Mouse (Mus musculus) liver, embryonic 13.5 days (tissue): Measurements from ENCODE around the gene Fam71b. TPM values are rescaled to one million over a fixed set of nuclear protein-coding genes. Genes with fewer than 3 reads are reported as not detected.
"Not testable (repeated sequence)": the region's sequence is repeated elsewhere in the genome, so short reads cannot be mapped to it uniquely, and the experiment has no call there.

ENCODE experiments used
- ATAC-seq: fragments of 200-750 bp; cut with Nextera tagmentation; 2 replicates; pipeline ENCODE4 v1.8.0; 2017; ENCODE audit warnings: low read depth, mild to moderate bottlenecking, moderate number of reproducible peaks, moderate library complexity
- DNase-seq: peaks from one replicate; pipeline ENCODE4 v3.0.0; 2022
- H3K27ac ChIP-seq: fragments of 300-500 bp; sonication (generic); 2 replicates; pipeline ENCODE4 v1.5.1; 2015; ENCODE audit warnings: moderate library complexity, mild to moderate bottlenecking, inconsistent platforms
- H3K27me3 ChIP-seq: fragments of 300-500 bp; sonication (generic); 2 replicates; pipeline ENCODE4 v1.6.1; 2015; ENCODE audit warnings: mild to moderate bottlenecking, inconsistent platforms
- H3K36me3 ChIP-seq: fragments of 300-500 bp; sonication (generic); 2 replicates; pipeline ENCODE4 v1.6.1; 2015; ENCODE audit warnings: mild to moderate bottlenecking, inconsistent platforms
- H3K4me1 ChIP-seq: fragments of 300-500 bp; sonication (generic); replicated peaks from 2 replicates; pipeline ENCODE4 v1.6.1; 2015; ENCODE audit warnings: inconsistent platforms
- H3K4me2 ChIP-seq: fragments of 300-500 bp; sonication (generic); 2 replicates; pipeline ENCODE4 v1.6.1; 2015; ENCODE audit warnings: inconsistent platforms, mild to moderate bottlenecking, moderate library complexity
- H3K4me3 ChIP-seq: fragments of 300-500 bp; sonication (generic); replicated peaks from 2 replicates; pipeline ENCODE4 v1.5.1; 2015; ENCODE audit warnings: mild to moderate bottlenecking, inconsistent platforms
- H3K9ac ChIP-seq: fragments of 300-500 bp; sonication (generic); 2 replicates; pipeline ENCODE4 v1.6.1; 2015; ENCODE audit warnings: mild to moderate bottlenecking, inconsistent platforms
- H3K9me3 ChIP-seq: fragments of 300-500 bp; sonication (generic); replicated peaks from 2 replicates; pipeline ENCODE4 v1.6.1; 2016; ENCODE audit warnings: inconsistent platforms
- WGBS: fragments of 180-500 bp; shearing (Covaris S2); methylation state at CpG from one replicate; pipeline ENCODE4 v1.1.7; 2015; ENCODE audit not compliant: insufficient replicate concordance; 5-methylcytosine and 5-hydroxymethylcytosine counted together
- polyA plus RNA-seq: library from polyadenylated mRNA; unstranded; fragments of >200 nt; fragmentation: Nextera tagmentation; extraction: Ambion mirVana; gene quantifications from 2 replicates; pipeline ENCODE4 v1.2.1, GENCODE M21; 2015

Fam71b gene
- polyA plus RNA-seq, 1 experiment from 2014 or later: not detected

DNA sequence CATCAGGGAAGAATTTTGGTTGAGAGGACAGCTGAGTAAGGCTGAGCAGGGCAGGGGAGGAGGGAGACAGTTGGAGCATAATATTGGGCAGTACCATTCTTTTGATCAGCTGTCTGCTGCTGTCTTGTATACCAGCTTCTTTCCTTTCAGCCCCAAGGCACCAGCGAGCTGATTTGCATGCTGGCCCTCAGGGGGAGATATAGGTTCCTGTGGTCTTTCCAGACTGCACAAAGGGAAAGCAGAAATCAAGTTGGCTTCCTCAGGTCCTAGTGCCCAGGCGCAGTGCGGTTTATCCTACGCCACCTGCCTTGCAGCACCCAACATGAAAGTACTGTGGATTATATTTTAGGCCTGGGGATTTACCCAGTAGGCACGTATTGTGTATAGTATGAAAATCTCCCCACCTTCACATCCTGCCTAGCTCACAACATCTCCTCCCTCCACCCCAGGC, 2.6 kb downstream of the Fam71b start:
- 47% methylated on average over 5 of the region's 5 CpGs for WGBS
- 0 out of 2 replicates have a peak overlapping the region, but pooled peaks have one; percentile 13 for H3K9ac ChIP-seq

DNA sequence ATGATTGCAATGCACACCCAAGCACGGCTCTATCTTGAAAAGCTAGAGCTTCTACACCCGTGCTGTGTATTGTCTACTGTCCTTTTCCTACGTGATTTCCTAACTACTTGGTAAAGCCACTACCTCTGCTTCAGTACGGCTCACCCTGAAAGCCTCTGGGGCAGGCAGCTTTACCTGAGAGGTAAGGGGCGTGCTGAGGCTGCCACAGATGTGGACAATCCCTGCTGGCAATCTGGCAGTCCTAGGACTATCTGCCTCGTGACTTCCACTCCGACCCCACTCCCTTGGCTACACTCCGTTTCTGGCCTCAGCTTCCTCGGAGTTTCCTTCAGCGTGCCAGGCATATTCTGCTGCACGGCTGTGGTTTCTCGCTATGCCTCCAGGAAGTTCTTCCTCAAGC, 5.2 kb downstream of the Fam71b start:
- H3K27ac ChIP-seq: no peak overlapping the region
- ATAC-seq (no peak), DNase-seq (no peak)
- no peaks in the 10 kb centered on the region for H3K36me3 ChIP-seq
- peaks cover 30% of the 10 kb centered on the region for H3K4me1 ChIP-seq
- no peak overlapping the region for H3K9ac ChIP-seq
- H3K27me3 ChIP-seq: no peaks in the 10 kb centered on the region
- WGBS: 54% methylated on average over 12 of the region's 12 CpGs
- no peak overlapping the region for H3K4me3 ChIP-seq
- no peaks in the 10 kb centered on the region for H3K9me3 ChIP-seq
- H3K4me2 ChIP-seq: no peak overlapping the region

More for the DNA sequence above, 2.6 kb downstream of the Fam71b start:
- peak overlapping the region; percentile 7; the same call in 1 of the 2 replicates for H3K4me2 ChIP-seq
- no peak overlapping the region for H3K4me3 ChIP-seq
- ATAC-seq (peak; percentile 36; the same call in 1 of the 2 replicates), DNase-seq (no peak)
- no peaks in the 10 kb centered on the region for H3K27me3 ChIP-seq
- H3K27ac ChIP-seq: no peak overlapping the region; the same call in 1 of the 2 replicates
- no peaks in the 10 kb centered on the region for H3K36me3 ChIP-seq
- peaks cover 38% of the 10 kb centered on the region for H3K4me1 ChIP-seq
- H3K9me3 ChIP-seq: no peaks in the 10 kb centered on the region

GRCm38 (mm10) chr11:46404986-46405385, 8.6 kb downstream of the Fam71b start:
- no peak for DNase-seq
- no peaks in the 10 kb centered on the region for H3K36me3 ChIP-seq
- no peak for ATAC-seq
- H3K27me3 ChIP-seq: no peaks in the 10 kb centered on the region
- WGBS: 81% methylated on average over 16 of the region's 16 CpGs
- H3K4me1 ChIP-seq: peaks cover 4% of the 10 kb centered on the region; the same call in 1 of the 2 replicates
- H3K4me2 ChIP-seq: no peak overlapping the region
- H3K4me3 ChIP-seq: no peak overlapping the region
- H3K9me3 ChIP-seq: no peaks in the 10 kb centered on the region
- no peak overlapping the region for H3K27ac ChIP-seq
- H3K9ac ChIP-seq: no peak overlapping the region

- Histone ChIP-seq H3K36me3 (no peaks in the 10 kb centered on the region), H3K9me3 (no peaks in the 10 kb centered on the region), H3K4me1 (peaks cover under 1% of the 10 kb centered on the region; the same call in 1 of the 2 replicates), H3K4me3 (no peak overlapping the region), H3K27ac (no peak overlapping the region), H3K9ac (no peak overlapping the region), H3K4me2 (no peak overlapping the region), H3K27me3 (no peaks in the 10 kb centered on the region)
- ATAC-seq (no peak), DNase-seq (no peak)
- 41% methylated on average over 10 of the region's 10 CpGs for WGBS
Observed at GRCm38 (mm10) chr11:46406721-46407120, 10.4 kb downstream of the Fam71b start.

GRCm38 (mm10) chr11:46410018-46410563, 13.7 kb downstream of the Fam71b start:
- no peaks in the 10 kb centered on the region for H3K4me1 ChIP-seq
- no peaks in the 10 kb centered on the region for H3K36me3 ChIP-seq
- no peaks in the 10 kb centered on the region for H3K27me3 ChIP-seq
- ATAC-seq (no peak), DNase-seq (no peak)
- H3K9me3 ChIP-seq: no peaks in the 10 kb centered on the region
- H3K4me3 ChIP-seq: no peak overlapping the region
- H3K4me2 ChIP-seq: no peak overlapping the region
- H3K27ac ChIP-seq: no peak overlapping the region
- 49% methylated on average over 2 of the region's 2 CpGs for WGBS
- H3K9ac ChIP-seq: no peak overlapping the region

DNA sequence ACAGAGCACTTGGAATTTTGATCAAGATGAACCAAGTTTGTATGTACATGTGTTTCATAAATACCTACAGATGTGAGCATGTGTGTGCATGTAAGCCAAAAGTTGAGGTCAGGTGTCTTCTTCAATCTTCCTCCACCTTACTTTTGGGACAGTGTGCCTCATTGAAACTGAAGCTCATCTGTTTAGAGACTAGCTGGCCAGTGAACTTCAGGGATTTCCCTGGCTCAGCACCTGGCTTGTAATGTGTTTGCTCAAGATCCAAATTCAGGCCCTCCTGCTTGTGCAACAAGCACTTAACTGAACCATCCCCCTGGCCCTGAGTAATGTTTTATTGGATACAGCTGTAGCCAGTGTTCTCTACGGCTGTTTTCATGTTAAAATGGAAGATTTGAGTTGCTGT, 22.1 kb downstream of the Fam71b start:
- no peaks in the 10 kb centered on the region for H3K36me3 ChIP-seq
- H3K4me2 ChIP-seq: no peak overlapping the region
- ATAC-seq (no peak), DNase-seq (no peak)
- no peak overlapping the region for H3K9ac ChIP-seq
- no peak overlapping the region for H3K27ac ChIP-seq
- 61% methylated on average over 1 of the region's 1 CpGs for WGBS
- H3K27me3 ChIP-seq: no peaks in the 10 kb centered on the region
- H3K9me3 ChIP-seq: no peaks in the 10 kb centered on the region
- H3K4me3 ChIP-seq: no peak overlapping the region
- H3K4me1 ChIP-seq: no peaks in the 10 kb centered on the region

GRCm38 (mm10) chr11:46418860-46419259, 22.5 kb downstream of the Fam71b start:
- DNase-seq (no peak), ATAC-seq (no peak)
- H3K4me2 ChIP-seq: no peak overlapping the region
- H3K9me3 ChIP-seq: no peaks in the 10 kb centered on the region
- no peak overlapping the region for H3K4me3 ChIP-seq
- H3K27me3 ChIP-seq: no peaks in the 10 kb centered on the region
- 81% methylated on average over 5 of the region's 5 CpGs for WGBS
- no peak overlapping the region for H3K27ac ChIP-seq
- no peak overlapping the region for H3K9ac ChIP-seq
- no peaks in the 10 kb centered on the region for H3K36me3 ChIP-seq
- no peaks in the 10 kb centered on the region for H3K4me1 ChIP-seq

- ATAC-seq: no peak
- no peaks in the 10 kb centered on the region for H3K27me3 ChIP-seq
- WGBS: 54% methylated on average over 8 of the region's 8 CpGs
Observed at GRCm38 (mm10) chr11:46421086-46421888, 24.9 kb downstream of the Fam71b start.

DNA sequence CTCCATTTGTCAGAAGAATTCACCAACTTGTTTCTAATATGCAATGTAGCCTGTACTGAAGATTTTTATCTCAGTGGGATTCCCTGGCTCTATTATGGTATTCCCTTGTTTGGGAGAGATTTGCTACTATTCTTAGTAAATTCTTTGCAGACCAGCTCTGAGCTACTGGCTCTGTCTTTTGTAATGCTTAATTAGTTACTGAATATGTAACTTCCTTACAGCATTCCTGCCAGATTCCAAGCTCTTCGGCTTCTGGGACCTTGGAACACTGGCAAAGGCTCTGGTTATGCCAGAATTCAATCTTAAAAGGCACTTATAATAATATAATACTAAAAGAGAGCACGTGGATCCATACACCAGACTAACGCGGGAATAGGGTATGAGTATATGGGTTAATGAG, 31.8 kb downstream of the Fam71b start:
- not testable (repeated sequence) for H3K36me3 ChIP-seq, H3K9me3 ChIP-seq, H3K27ac ChIP-seq, H3K27me3 ChIP-seq, H3K4me2 ChIP-seq, H3K9ac ChIP-seq, H3K4me1 ChIP-seq, ATAC-seq, H3K4me3 ChIP-seq, DNase-seq
- WGBS: 53% methylated on average over 4 of the region's 4 CpGs

More at GRCm38 (mm10) chr11:46421086-46421888, 24.9 kb downstream of the Fam71b start:
- Histone ChIP-seq H3K4me3 (no peak overlapping the region), H3K9me3 (no peaks in the 10 kb centered on the region), H3K4me1 (no peaks in the 10 kb centered on the region), H3K36me3 (no peaks in the 10 kb centered on the region), H3K27ac (no peak overlapping the region), H3K9ac (no peak overlapping the region), H3K4me2 (no peak overlapping the region)
- DNase-seq: no peak

DNA sequence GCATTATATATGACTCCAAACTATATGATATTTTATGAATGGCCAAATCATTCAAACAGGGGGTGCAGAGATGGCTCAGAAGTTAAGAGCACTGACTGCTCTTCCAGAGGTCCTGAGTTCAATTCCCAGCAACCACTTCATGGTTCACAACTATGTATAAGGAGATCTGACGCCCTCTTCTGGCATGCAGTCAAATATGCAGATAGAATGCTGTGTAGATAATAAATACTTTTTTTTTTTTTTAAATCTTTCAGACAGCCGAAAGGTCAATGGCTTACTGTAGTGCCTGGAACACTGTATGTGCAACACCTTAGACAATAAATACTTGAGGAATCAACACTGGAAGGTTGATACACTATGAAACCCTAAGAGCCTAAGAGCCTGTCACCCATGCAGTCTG, 33.8 kb downstream of the Fam71b start:
- Histone ChIP-seq H3K4me1 (peaks cover 10% of the 10 kb centered on the region), H3K9me3 (no peaks in the 10 kb centered on the region), H3K4me2 (no peak overlapping the region), H3K9ac (no peak overlapping the region), H3K36me3 (no peaks in the 10 kb centered on the region), H3K4me3 (no peak overlapping the region), H3K27me3 (no peaks in the 10 kb centered on the region), H3K27ac (no peak overlapping the region)
- DNase-seq: no peak
- WGBS: 68% methylated on average over 2 of the region's 2 CpGs
- no peak for ATAC-seq

- ATAC-seq (peak; percentile 70), DNase-seq (peak; percentile 67)
- H3K27me3 ChIP-seq: no peaks in the 10 kb centered on the region
- H3K9me3 ChIP-seq: no peaks in the 10 kb centered on the region
- no peak overlapping the region for H3K27ac ChIP-seq
- WGBS: 20% methylated on average over 3 of the region's 3 CpGs
- no peak overlapping the region for H3K9ac ChIP-seq
- H3K4me3 ChIP-seq: no peak overlapping the region
- H3K4me1 ChIP-seq: peaks cover 20% of the 10 kb centered on the region
- H3K36me3 ChIP-seq: no peaks in the 10 kb centered on the region
- no peak overlapping the region for H3K4me2 ChIP-seq
Observed at GRCm38 (mm10) chr11:46431129-46431528, 34.8 kb downstream of the Fam71b start.
